Mouse (Mus musculus): ENCODE data around the gene Sec31a.

DNA sequence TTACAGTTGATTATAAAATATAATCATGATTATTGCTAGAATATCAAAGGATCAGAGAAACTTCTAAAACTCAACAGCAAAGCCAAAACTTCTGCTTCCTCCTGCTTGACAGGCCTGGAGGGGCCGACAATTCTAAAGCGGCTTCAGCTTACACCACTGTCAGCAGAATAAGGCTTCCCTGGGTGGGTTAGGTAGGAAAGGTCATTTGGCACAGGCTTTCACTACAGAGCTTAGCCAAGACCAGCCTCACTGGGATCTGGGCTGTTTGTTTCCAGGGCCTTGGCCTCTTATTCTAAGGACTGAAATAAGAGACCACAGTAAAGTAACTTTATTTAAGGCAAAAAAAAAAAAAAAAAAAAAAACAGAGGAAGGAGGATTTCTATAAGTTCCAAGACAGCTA is 49.0 kb downstream of the Sec31a start:
- TF ChIP-seq TAL1 (conservative IDR thresholded peaks at IDR 0.05; ENCODE audit: low read depth, low read length) (no peak), CTCF (IDR thresholded peaks at IDR 0.05; ENCODE audit: low read depth, low read length) (no peak), GATA1 (IDR thresholded peaks at IDR 0.05; ENCODE audit: borderline replicate concordance, low read length) (no peak), GATA2 (IDR thresholded peaks at IDR 0.05; ENCODE audit: borderline replicate concordance, low read depth, low read length) (no peak)
